Mouse (Mus musculus) lung, adult 18-20 months (tissue): Measurements from ENCODE around the gene Thsd7b.
"Not testable (repeated sequence)": the region's sequence is repeated elsewhere in the genome, so short reads cannot be mapped to it uniquely, and the experiment has no call there.

ENCODE experiments used
- DNase-seq, 2 experiments: peaks; one replicate each; pipeline ENCODE4 v3.0.0; 2022; ENCODE audit warnings: mixed read lengths in 2 of 2

Thsd7b gene

DNA sequence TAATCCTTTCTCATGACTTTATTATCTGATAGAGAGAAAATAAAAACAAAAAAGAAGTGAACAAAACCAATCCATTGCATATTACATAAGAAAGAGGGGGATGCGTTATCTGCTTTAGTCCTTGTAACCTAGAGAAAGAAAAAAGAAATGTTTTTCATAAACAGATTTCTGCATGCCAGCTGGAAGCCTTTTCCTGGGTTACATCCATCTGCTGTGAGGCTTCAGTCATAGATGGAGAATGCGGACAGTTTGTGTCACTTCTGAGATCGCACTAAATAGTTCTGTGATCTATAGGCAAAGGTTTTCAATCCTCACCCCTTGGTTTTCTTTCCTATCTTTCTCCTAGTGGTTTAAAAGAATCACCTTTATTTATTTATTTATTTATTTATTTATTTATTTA, 259.1 kb downstream of the Thsd7b start:
- DNase-seq = no peak

DNA sequence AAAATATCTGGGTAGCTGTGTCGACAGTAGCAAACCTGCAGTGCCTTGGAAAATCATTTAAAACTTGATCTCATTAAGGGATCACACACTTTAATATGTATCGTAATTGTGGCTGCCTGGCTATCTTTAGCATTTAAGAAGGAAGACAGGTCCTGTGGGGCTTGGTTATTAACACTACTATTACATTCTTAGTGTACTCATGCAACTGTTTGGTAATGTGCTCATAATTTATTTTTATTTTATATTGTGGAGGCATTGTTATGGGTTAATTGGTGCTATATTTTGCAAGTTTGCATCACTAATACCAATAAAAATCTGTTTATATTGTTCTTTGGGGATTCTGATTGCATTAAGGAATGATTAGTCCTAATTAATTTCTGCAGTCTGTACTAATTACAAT, 265.4 kb downstream of the Thsd7b start:
- no peak for DNase-seq

DNA sequence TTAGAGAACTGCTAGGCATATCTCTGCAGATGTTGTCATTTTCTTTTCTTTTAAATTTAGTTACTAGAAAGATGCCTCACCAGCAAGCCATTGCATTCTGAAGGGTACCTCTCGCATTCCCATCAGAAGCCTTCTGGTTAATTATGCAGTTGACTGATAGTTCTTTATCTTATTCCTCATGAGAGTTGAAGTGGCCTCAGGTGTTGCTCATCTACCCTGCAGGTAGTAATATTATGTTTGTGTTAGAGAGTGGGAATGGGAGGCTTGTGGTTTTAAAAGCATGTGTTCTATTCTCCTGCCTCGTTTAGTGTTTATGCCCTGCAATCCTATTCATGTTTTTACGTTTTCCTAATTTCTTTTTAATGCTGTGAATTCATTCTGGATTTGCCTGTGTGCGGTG, 265.9 kb downstream of the Thsd7b start:
- no peak for DNase-seq

DNA sequence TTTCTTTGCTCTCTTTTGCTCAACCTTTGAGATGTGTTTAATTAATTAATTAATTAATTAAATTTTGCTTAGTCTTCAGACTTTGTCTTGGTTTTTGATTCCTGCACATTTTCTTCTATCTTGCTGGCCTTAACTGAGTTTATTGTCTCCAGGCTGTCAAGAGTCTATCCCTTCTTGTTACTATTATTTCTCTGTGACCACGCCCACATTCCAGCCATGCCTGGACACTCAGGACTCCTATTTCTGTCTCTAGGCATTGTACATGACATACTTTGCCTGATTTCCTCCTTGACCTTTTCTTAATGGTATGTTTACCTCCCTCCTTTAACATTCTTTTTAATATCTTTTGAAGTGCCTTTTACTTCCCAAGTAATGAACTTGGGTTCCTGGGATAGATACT, 267.6 kb downstream of the Thsd7b start:
- no peak for DNase-seq

DNA sequence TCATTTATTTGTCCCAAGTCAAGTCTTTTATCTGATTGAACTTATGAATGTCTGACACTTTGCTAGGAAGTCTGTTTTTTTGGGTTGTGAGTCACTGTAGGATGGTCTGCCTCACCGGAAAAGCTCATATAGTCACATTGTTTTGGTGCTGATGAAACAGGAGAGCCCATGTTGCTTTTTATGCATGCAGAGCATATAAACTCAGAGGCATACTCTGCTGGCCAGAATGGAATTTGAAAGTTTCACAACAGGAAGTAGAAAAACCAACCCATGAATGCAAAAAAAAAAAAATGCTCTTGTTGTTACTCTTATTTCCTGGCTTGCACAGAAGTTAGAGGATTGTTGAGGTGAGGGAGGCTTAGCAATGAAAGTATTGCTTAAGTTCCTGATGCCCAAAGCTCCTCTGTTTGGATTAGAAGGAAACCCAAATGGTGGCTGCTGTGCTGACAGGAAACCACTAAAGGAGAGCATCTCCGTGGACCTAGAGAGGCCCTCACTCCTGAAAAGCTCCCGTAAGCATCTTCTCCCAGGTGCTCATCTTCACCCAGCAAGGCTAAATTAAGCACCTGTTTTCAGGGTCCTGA, 269.6 kb downstream of the Thsd7b start:
- no peak for DNase-seq

DNA sequence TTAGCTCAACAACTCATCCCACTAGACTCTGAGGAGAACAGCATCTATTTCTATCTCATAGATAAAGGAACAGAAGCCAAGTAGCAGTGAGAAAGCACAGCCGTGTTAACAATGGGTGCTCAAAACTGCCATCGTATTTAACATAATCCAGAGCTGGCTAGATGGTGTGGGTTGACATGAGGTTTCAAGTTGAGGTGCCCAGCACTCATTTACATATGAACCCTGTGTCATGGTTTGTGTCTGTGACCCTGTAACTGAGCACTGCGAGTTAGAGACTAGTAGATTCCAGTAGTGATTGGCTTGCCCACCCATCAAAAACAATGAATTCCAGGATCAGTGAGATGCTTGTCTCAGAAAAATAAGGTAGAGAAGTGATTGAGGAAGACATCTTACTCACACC, 270.1 kb downstream of the Thsd7b start:
- no peak for DNase-seq

DNA sequence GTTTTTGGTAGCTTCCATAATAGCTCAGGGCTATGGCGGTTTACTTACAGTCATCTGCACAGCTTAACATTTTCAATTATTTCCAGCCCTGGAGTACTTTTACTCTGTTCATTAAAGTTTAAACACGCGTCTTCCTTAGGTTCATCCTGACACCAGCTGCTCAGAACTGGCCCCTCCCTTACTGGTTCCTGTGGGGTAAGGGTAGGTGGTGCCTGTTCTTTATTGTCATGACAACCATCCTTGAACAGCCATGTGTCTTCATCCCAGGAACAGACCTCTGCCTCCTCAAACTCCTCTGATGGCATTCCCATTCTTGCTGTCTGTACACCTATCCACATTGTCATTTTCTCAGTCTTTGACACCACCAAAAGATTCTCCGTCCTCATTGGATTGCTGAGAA, 285.0 kb downstream of the Thsd7b start:
- DNase-seq = no peak

DNA sequence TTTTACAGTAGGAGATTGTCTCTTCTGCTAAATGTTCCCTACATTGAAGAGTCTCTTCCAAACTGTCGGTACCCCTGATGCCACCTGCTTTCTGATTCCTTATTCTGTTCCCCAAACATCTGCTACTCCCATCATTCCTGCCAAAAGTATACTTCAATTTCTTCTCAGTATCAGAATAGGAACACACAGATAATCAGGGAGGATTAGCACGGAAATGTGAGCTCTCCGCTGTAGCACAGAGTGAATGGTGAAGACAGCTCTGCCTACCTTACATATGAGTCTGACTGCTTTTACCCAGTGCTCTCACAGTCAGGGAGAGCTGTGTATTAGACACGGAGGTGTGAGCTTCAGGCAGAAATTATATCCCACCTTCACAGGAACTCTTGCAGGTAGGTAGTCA, 286.0 kb downstream of the Thsd7b start:
- DNase-seq = no peak

DNA sequence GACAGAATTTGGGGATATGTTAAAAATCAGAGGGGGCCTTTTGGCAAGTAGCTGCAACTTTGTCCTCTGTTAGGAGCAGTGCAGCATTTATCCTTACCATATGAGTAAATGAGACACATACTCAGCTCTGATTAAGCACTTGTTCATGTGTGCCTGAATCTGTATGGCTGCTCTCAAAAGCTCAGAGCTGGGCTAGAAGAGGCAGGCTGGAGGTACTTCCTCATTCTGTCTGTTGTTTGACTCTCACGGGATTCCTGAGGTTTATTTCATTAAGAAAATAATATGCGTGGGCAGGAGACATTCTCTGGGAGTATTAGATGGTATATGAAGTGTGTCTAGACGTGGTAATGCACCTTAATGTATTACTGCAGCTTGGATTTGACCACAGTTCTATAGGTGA, 286.7 kb downstream of the Thsd7b start:
- DNase-seq = no peak

DNA sequence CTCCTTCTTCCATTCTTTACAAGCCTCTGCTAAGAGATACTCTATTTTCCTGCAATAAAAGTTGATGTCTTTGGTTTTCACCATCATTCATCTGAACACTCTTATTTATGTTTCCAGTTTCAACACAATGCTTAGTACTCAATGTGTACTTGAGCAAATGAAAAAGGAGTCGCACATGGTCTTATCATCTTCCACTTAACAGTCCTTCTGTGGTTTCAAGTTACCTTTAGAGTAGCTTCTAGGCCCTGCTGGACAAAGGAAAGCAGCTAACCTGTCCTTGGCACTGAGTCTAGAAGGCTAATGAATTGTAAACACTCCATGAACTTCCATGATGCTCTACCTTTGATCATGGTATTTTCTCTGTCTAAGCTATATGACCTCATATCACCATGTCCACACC, 289.6 kb downstream of the Thsd7b start:
- no peak for DNase-seq

DNA sequence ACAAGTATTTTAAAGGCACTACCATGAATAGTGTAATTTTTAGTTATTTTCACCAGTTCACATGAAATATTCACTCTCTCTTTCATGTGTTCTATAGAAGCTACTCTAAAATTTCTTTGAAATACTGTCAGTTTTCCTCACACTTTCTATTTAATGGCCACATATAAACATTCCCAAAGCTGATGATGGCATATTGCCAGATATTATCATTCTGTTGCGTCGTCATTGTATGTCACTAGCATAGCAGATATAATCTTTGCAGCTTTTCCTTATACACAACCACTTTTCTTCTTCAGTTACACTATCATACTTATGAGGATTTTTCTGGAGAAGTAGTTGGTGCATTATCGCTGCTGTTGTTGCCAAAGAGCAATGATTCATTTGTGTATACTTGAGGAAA, 297.4 kb downstream of the Thsd7b start:
- no peak for DNase-seq

DNA sequence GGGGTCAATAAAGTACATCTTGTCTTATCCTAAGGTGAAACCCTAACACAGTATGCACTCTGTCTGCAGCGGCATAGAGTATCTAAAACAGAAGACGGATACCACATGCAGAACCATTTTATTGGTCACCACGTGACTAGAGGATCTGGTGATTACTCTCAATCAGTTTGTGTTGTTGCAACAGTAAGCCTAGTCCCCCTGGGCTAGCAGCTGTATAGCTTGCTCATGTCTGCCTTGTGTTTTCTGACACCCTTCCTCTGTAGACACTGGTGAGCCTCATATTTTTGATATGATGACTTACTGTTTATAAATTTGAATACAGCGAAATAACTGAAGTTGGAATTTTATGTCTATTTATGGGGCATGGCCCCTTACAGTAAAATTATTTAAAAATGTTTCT, 306.9 kb downstream of the Thsd7b start:
- DNase-seq = no peak

DNA sequence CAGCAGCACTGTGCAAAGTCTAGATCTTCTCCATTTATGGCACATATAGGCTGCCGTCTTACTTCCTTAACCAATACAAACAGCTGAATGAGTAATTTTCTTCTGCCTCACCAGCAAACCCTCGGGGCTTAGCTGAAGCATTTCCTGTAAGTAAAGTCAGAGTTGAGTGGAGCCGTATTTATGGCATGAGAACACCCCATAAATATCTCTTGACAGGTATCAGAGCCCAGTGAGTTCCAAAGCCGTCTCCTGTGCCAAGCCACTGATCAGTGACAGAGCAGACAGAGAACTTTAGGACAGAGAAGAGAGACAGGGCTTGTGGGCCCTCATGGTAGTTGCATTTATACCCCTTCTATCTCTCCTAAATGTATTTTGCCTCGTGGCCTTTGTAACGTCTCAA, 313.5 kb downstream of the Thsd7b start:
- no peak for DNase-seq

DNA sequence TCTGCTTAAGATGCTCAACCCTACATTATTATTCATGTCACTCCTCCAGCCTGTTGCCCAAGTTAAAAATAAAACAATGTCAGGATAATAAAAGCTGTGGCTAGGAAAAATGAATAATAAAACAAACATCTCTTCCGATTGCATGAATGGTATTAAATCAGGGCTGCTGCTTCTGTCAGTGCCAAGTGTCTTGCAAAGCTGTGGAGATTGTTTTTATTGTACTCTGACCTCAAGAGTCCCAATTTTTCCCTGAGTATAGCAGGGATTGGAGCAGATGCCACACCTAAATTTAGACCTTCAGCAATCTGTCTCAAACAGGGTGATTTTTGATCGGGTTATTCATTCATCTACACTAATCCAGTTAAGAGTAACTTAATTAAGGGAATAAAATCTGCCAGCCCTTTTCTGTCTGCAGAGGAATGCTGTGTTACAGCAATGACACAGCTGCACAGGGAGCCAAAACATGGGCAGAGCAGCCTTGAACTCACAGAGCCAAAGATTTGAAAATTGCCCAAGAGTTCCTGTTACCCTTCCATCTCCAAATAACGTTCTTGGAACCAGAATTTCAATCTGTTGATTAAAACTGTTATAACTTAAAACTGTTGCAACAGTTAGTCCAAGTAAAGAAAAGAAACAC, 316.4 kb downstream of the Thsd7b start:
- no peak for DNase-seq

DNA sequence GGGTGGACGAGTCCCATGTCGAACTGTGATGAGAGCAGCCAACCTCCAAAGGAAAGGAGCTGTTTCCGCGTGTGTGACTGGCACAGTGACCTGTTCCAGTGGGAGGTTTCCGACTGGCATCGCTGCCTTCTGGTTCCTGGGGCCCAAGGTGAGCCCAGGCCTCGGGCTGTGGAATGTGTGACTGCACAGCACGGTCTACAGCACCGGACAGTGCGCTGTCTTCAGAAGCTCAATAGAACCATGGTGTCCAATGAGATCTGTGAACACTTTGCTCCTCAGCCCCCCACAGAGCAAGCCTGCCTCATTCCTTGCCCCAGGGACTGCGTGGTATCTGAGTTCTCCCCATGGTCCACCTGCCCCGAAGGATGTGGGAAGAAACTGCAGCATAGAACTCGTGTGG, 322.3 kb downstream of the Thsd7b start:
- DNase-seq = no peak

DNA sequence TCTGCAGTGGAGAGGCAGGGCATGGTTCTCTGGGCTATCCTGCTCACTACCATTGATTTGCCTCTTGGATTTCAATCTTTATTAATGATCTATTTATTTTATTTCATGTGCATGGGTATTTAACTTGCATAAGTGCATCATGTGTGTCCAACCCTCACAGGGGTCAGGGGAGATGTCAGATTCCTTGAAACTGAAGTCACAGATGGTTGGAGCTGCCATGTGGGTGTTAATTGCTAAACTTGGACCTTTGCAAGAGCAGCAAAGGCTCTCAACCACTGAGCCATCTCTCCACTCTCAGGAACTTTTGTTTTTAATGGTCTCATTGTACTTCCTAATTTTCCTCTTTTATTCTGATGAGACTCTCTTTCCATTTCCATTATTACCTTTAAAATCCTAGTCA, 327.8 kb downstream of the Thsd7b start:
- DNase-seq = no peak

DNA sequence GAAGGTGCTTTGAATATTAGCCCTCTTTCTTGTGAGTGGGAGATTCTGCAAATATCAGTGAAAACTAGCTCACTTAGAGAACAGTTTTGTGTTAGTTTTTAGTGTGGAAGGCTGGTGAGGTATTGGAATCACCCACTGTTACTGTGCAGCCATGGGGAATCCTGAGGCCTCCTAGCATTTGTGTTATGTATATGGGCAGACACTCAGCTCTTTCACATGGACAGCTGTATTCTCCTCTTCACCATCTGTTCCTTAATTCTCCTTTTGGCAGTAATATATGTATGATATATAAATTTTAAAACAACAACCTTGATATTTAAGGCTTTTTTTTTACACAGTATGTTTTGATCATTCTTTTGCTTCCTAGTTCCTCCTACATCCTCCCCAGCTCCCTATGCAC, 329.2 kb downstream of the Thsd7b start:
- no peak for DNase-seq

DNA sequence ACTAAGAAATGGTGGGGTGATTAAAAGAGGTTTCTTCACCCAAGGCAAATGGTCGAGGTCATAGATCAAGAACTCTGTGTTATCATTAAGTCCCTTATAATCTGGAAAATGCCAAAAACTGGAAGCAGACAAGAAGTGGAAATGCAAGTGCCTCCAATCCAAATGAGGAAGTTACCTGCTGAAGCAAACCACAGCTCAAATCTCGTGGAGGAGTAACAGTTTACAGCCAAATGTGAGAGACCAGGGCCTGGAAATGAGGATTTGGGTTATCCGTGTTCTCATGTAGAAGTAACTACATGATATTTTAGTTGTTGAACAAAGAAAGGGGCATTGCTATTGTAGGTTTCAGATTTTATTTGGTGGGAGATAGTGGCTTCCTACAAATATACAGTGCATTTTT, 335.3 kb downstream of the Thsd7b start:
- DNase-seq = no peak

DNA sequence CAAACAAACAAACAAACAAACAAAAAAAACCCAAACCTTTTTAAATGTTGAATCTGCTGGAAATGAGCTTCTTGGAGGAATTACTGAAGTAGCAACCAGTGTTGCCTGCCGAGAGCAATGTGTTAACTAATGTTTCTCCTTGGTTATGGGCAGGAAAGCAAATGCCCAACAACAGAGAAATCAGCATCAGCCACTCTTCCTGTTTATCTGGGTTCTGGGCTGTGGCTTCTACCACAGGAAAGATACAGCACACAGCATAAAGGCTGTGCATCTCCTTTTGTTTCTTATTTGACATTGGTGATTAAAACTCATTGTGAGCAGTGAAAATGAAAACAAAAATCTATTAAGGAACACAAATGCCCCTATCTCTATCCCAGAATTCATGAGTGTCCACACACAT, 343.0 kb downstream of the Thsd7b start:
- no peak for DNase-seq

DNA sequence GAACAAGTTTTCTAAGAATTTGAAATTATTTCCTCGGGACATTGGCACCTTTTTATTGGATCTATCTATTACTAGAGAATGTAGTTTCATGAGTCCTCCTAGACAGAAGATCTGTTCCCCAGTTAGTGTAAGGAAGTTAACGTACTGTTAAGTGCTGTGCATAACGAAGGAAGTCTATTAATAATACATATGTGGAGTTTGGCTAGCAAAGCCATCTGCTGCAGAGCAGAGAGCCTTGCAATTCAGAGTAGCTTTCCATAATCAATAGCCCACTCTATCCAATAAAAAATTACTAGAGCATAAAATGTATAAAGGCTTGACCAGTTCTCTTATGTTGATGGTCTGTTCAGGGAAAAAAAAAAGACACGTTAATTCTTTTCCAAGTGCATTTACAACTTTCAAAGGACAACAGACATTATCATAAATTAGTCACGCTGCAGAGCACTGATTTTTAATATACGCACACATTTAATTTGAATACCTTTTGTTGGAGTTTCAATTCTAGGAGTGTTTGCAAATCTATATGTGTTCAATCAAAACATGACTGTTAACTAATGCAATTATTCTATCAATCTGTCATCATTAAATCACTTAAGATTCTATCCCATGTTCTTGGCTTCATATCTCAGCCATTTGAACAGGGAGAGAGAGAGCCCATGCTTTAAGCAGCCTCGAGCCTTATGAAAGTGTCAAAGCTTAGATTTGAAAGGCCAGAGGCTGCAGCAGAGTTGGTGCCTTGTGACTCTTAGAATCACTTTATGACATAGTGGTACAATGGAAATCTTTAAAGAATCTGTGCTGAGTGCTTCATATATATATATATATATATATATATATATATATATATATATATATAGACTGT, 346.6 kb downstream of the Thsd7b start:
- DNase-seq = no peak

DNA sequence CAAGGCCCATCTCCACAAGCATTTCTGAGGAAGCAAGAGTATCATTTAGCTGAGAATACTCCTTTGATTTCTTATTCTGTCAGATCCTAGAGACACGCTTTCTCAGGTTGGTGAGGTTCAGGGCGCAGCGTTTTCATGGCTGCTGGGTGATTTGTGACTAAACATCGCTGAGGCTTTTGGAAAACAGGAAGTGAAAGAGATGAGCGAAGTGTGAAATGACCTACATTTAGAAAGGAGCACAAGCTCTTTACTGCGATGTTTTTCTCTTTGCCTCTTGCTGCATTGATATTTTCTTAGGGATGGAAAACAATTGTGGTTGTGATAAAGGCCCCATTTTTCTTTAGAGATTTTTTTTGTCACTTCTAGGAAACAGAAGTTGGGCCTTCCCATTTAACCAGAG, 351.4 kb downstream of the Thsd7b start:
- DNase-seq = no peak

DNA sequence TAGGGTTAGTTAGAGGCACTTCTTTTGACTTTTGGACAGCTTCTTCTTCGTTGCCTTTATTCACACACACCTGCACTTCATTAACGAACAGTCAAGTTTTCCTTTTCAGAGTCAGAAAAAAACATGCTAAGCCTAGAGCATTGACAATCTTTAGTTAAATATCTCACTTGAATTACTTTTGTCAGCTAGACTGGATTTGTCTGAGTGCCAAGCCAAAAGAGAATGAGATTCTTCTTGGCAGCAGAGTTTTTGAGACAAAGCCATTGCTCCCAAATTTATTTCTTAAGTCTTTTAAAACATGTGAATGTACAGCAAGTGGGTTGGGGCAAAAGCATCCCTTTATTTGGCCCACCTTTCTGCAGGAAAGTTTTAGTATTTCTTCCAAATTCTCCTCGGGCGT, 362.0 kb downstream of the Thsd7b start:
- DNase-seq = no peak

DNA sequence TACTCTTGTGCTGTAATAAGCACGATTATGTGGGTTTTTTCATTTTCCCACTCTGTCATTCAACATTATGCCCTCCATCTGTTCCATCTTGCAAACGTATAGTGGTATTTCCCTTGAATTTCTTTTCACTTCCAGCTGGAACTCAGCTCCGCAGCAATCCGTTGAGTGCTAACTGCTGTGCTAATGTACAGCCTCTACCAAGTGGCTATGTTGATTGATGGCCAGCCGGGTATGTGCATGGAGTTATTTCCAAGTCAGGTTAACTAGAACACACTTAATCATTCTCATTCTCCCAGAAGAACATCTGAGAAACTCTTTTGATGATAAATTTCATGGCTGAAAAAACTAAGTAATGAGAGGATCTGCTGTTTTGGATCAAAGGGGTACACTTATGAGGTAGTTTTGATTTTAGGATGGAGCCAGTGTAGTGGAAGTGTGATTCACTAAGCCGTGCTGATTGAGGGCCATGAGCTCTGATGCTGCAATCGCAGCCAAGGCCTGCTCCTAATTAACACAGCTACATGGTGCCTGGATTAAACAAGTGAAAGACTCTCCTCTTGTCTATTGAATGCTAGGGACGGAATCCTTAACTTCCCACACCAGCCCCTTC, 371.3 kb downstream of the Thsd7b start:
- no peak for DNase-seq

DNA sequence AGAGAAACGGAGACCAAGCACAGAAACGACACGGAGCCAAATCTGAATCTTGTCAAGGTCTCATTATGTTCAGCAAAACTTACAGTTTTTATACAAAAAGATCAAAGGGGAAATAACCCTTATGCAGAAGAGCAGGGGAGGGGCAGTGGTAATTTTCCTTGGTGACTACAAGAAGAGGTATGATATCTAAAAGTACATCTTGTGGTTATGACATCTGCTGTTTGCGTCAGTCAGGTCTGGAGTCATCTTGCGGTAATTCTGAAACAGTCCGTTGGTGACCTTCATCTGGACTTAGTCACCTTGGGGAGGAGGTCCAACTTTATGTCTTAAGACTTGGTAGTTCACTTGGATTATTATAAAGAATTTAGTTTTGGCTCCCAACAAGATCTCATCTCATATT, 378.3 kb downstream of the Thsd7b start:
- not testable (repeated sequence) for DNase-seq
